Mouse (Mus musculus): ENCODE measurements at regions not wholly inside any gene's neighbourhood (a gene's known extent, or its start where the extent isn't known, plus 50 kb on each side); places are given as distances from the start of the nearest gene placed in this dataset.

GRCm38 (mm10) chr13:48397761-48398160, 115.5 kb downstream of the Zfp169 start:
- TF ChIP-seq POLR2A (IDR thresholded peaks at IDR 0.05; ENCODE audit: borderline replicate concordance, extremely low read depth, insufficient read depth, insufficient read length, poor library complexity, severe bottlenecking) (no peak), CTCF (IDR thresholded peaks at IDR 0.05; ENCODE audit: borderline replicate concordance, extremely low read depth, insufficient read depth, insufficient read length) (no peak)
